Mouse (Mus musculus) C2C12 (cell line): ENCODE measurements around the gene Tdrd9.

Experiments
- CEBPB ChIP-seq: IDR thresholded peaks from one replicate; pipeline ENCODE4 v1.6.1; 2011; ENCODE audit warnings: low read depth, mild to moderate bottlenecking, control low read depth, moderate library complexity
- CTCF ChIP-seq: IDR thresholded peaks from one replicate; pipeline ENCODE4 v1.5.1; 2011; ENCODE audit not compliant: control insufficient read depth, insufficient read depth, insufficient read length
- MAX ChIP-seq: IDR thresholded peaks from one replicate; pipeline ENCODE4 v1.6.1; 2011; ENCODE audit warnings: mild to moderate bottlenecking, control low read depth
- MYOD1 ChIP-seq: IDR thresholded peaks from one replicate; pipeline ENCODE4 v1.6.1; 2011; ENCODE audit warnings: low read depth; ENCODE audit not compliant: control insufficient read depth, insufficient read length
- USF1 ChIP-seq: IDR thresholded peaks from one replicate; pipeline ENCODE4 v1.6.1; 2011; ENCODE audit warnings: low read depth, mild to moderate bottlenecking, control low read depth, moderate library complexity

DNA sequence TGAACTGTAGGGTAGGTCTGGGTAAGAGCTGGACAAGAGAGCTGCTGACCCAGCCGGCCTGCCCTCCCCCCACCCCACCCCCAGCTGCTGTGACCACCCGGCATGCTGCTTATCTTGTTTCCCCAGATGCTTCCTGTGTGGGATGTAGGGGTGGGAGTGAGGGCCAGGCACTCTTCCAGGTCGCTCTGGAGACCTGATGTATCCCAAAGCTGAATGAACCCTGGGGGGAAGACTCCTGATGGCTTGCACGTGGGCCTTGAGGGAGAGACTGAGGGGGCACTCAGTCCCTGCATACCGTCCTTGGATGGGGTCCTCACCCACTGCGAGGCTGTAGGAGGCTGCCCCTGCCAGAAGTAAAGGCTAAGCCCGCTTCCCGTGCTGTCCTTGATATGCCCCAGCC is 26.2 kb upstream of the Tdrd9 start:
- TF ChIP-seq CTCF (no peak), CEBPB (no peak), MYOD1 (no peak), MAX (no peak), USF1 (no peak)
